Mouse (Mus musculus) myocyte (in vitro differentiated cells): ENCODE results near the gene Rapgef1. TPM values are rescaled to one million over a fixed set of nuclear protein-coding genes. Genes with fewer than 3 reads are reported as not detected.

Source experiments
- H3K27me3 ChIP-seq: one replicate; pipeline ENCODE4 v1.6.1; 2011; ENCODE audit not compliant: control insufficient read depth, insufficient read depth, insufficient read length
- H3K36me3 ChIP-seq: one replicate; pipeline ENCODE4 v1.6.1; 2011; ENCODE audit not compliant: control insufficient read depth, insufficient read depth
- H3K4me2 ChIP-seq: one replicate; pipeline ENCODE4 v1.6.1; 2011; ENCODE audit warnings: low read depth, control low read depth
- H3K4me3 ChIP-seq: one replicate; pipeline ENCODE4 v1.5.1; 2011; ENCODE audit warnings: mild to moderate bottlenecking, control low read depth, moderate library complexity
- H3K79me2 ChIP-seq: one replicate; pipeline ENCODE4 v1.6.1; 2011; ENCODE audit not compliant: control insufficient read depth, insufficient read depth
- H3ac ChIP-seq: one replicate; pipeline ENCODE4 v1.6.1; 2011; ENCODE audit not compliant: control insufficient read depth, insufficient read length
- CEBPB ChIP-seq: IDR thresholded peaks from 2 replicates; pipeline ENCODE4 v1.6.1; 2011; ENCODE audit warnings: mild to moderate bottlenecking, moderate library complexity; ENCODE audit not compliant: poor library complexity, insufficient read depth, severe bottlenecking
- E2F4 ChIP-seq: IDR thresholded peaks from one replicate; pipeline ENCODE4 v1.6.1; 2011; ENCODE audit warnings: mild to moderate bottlenecking, control low read depth, moderate library complexity; ENCODE audit not compliant: insufficient read depth
- MAX ChIP-seq: IDR thresholded peaks from one replicate; pipeline ENCODE4 v1.6.1; 2011; ENCODE audit warnings: low read depth, mild to moderate bottlenecking, control low read depth
- MYOD1 ChIP-seq, 3 experiments: IDR thresholded peaks; one replicate each; pipeline ENCODE4 v1.6.1; 2011; ENCODE audit warnings: control low read depth in 2 of 3, low read depth in 2 of 3, mild to moderate bottlenecking in 2 of 3, moderate library complexity in 1 of 3; ENCODE audit not compliant: insufficient read length in 2 of 3, control insufficient read depth in 1 of 3
- MYOG ChIP-seq, 3 experiments: IDR thresholded peaks; one replicate each; pipeline ENCODE4 v1.6.1; 2011; ENCODE audit warnings: control low read depth in 2 of 3, low read depth in 2 of 3, mild to moderate bottlenecking in 2 of 3; ENCODE audit not compliant: insufficient read length in 2 of 3, control insufficient read depth in 1 of 3, insufficient read depth in 1 of 3
- POLR2A ChIP-seq: IDR thresholded peaks from one replicate; pipeline ENCODE4 v1.6.1; 2011; ENCODE audit warnings: low read depth, mild to moderate bottlenecking, control low read depth, moderate library complexity; ENCODE audit not compliant: insufficient read length
- POLR2AphosphoS2 ChIP-seq: IDR thresholded peaks from one replicate; pipeline ENCODE4 v1.6.1; 2011; ENCODE audit warnings: low read depth, control low read depth; ENCODE audit not compliant: insufficient read length
- REST ChIP-seq: IDR thresholded peaks from one replicate; pipeline ENCODE4 v1.6.1; 2011; ENCODE audit warnings: mild to moderate bottlenecking, control low read depth, moderate library complexity; ENCODE audit not compliant: insufficient read depth, insufficient read length
- SRF ChIP-seq: IDR thresholded peaks from one replicate; pipeline ENCODE4 v1.6.1; 2011; ENCODE audit warnings: low read depth; ENCODE audit not compliant: control insufficient read depth, insufficient read length
- TCF12 ChIP-seq: IDR thresholded peaks from one replicate; pipeline ENCODE4 v1.6.1; 2011; ENCODE audit warnings: mild to moderate bottlenecking, control low read depth; ENCODE audit not compliant: poor library complexity, insufficient read depth, severe bottlenecking
- TCF3 ChIP-seq: IDR thresholded peaks from one replicate; pipeline ENCODE4 v1.6.1; 2011; ENCODE audit warnings: low read depth, control low read depth; ENCODE audit not compliant: insufficient read length
- USF1 ChIP-seq: IDR thresholded peaks from one replicate; pipeline ENCODE4 v1.6.1; 2011; ENCODE audit warnings: low read depth, mild to moderate bottlenecking, control low read depth, moderate library complexity
- polyA plus RNA-seq: library from polyadenylated mRNA; unstranded; fragments of >200 nt; fragmentation: generic; extraction: Trizol; gene quantifications from one replicate; pipeline ENCODE4 v1.2.1, GENCODE M21; 2012; ENCODE audit warnings: missing spikeins

The Rapgef1 gene
- polyA plus RNA-seq, 1 experiment, result 74.5 TPM

- H3K4me3 ChIP-seq, result no peak overlapping the region
- TF ChIP-seq TCF3 (no peak), SRF (no peak), POLR2A (no peak), REST (no peak), TCF12 (no peak), CEBPB (no peak), POLR2AphosphoS2 (no peak), USF1 (no peak), MAX (no peak), MYOG (IDR thresholded peaks at IDR 0.05; ENCODE audit: control insufficient read depth in 1 of 3, insufficient read depth in 1 of 3, insufficient read length in 2 of 3, low read depth in 2 of 3) (no peak), MYOD1 (IDR thresholded peaks at IDR 0.05; ENCODE audit: control insufficient read depth in 1 of 3, insufficient read length in 2 of 3, low read depth in 2 of 3) (no peak), E2F4 (no peak)
- H3ac ChIP-seq, result no peak overlapping the region
- H3K27me3 ChIP-seq, result no peaks in the 10 kb centered on the region
- peaks cover 95% of the 10 kb centered on the region for H3K79me2 ChIP-seq
- no peaks in the 10 kb centered on the region for H3K36me3 ChIP-seq
- peak overlapping the region; percentile 68 for H3K4me2 ChIP-seq
Observed at GRCm38 (mm10) chr2:29632168-29632662, 12.7 kb downstream of the Rapgef1 start.

- Histone ChIP-seq H3K36me3 (no peaks in the 10 kb centered on the region), H3K79me2 (peaks cover 95% of the 10 kb centered on the region), H3K27me3 (no peaks in the 10 kb centered on the region), H3K4me3 (no peak overlapping the region), H3ac (no peak overlapping the region), H3K4me2 (peak overlapping the region; percentile 68)
- TF ChIP-seq TCF12, result no peak
- TF ChIP-seq POLR2A, result no peak
- TF ChIP-seq CEBPB, result no peak
- TF ChIP-seq MYOD1 (IDR thresholded peaks at IDR 0.05; ENCODE audit: control insufficient read depth in 1 of 3, insufficient read length in 2 of 3, low read depth in 2 of 3), result peak in 2 of 3 experiments; percentile 12 to 70
- no peak for TF ChIP-seq E2F4
- no peak for TF ChIP-seq POLR2AphosphoS2
- peak; percentile 24 to 86 (median 67) for TF ChIP-seq MYOG (IDR thresholded peaks at IDR 0.05; ENCODE audit: control insufficient read depth in 1 of 3, insufficient read depth in 1 of 3, insufficient read length in 2 of 3, low read depth in 2 of 3)
- TF ChIP-seq TCF3, result no peak
- no peak for TF ChIP-seq USF1
- TF ChIP-seq SRF, result no peak
- no peak for TF ChIP-seq REST
Observed at GRCm38 (mm10) chr2:29633101-29633554, 13.6 kb downstream of the Rapgef1 start.

- Histone ChIP-seq H3K79me2 (peaks cover 93% of the 10 kb centered on the region), H3ac (no peak overlapping the region), H3K27me3 (no peaks in the 10 kb centered on the region), H3K36me3 (no peaks in the 10 kb centered on the region), H3K4me2 (peak overlapping the region; percentile 64), H3K4me3 (no peak overlapping the region)
- TF ChIP-seq POLR2A (no peak), POLR2AphosphoS2 (no peak)
Observed at GRCm38 (mm10) chr2:29633782-29634181, 14.3 kb downstream of the Rapgef1 start.

- TF ChIP-seq CEBPB, result no peak
- TF ChIP-seq MAX, result no peak
- TF ChIP-seq TCF3, result no peak
- no peak for TF ChIP-seq MYOD1 (IDR thresholded peaks at IDR 0.05; ENCODE audit: control insufficient read depth in 1 of 3, insufficient read length in 2 of 3, low read depth in 2 of 3)
- no peak for TF ChIP-seq REST
- no peak for TF ChIP-seq E2F4
- no peak for TF ChIP-seq TCF12
- TF ChIP-seq POLR2AphosphoS2, result no peak
- no peak for TF ChIP-seq POLR2A
- no peak for TF ChIP-seq SRF
- no peak for TF ChIP-seq MYOG (IDR thresholded peaks at IDR 0.05; ENCODE audit: control insufficient read depth in 1 of 3, insufficient read depth in 1 of 3, insufficient read length in 2 of 3, low read depth in 2 of 3)
- no peaks in the 10 kb centered on the region for H3K27me3 ChIP-seq
- H3ac ChIP-seq, result no peak overlapping the region
- H3K4me3 ChIP-seq, result no peak overlapping the region
- peaks cover 92% of the 10 kb centered on the region for H3K79me2 ChIP-seq
- no peaks in the 10 kb centered on the region for H3K36me3 ChIP-seq
- no peak overlapping the region for H3K4me2 ChIP-seq
Observed at GRCm38 (mm10) chr2:29634541-29634940, 15.0 kb downstream of the Rapgef1 start.

GRCm38 (mm10) chr2:29635966-29636507, 16.5 kb downstream of the Rapgef1 start:
- Histone ChIP-seq H3K4me3 (no peak overlapping the region), H3K27me3 (no peaks in the 10 kb centered on the region), H3K79me2 (peaks cover 88% of the 10 kb centered on the region), H3ac (no peak overlapping the region), H3K36me3 (no peaks in the 10 kb centered on the region), H3K4me2 (peak overlapping the region; percentile 2)
- TF ChIP-seq MYOD1 (IDR thresholded peaks at IDR 0.05; ENCODE audit: control insufficient read depth in 1 of 3, insufficient read length in 2 of 3, low read depth in 2 of 3), result no peak
- no peak for TF ChIP-seq REST
- TF ChIP-seq E2F4, result no peak
- TF ChIP-seq USF1, result no peak
- TF ChIP-seq POLR2AphosphoS2, result no peak
- TF ChIP-seq POLR2A, result no peak
